Mouse (Mus musculus) gonadal fat pad, adult 2 months (tissue): Measurements from ENCODE around the gene Retreg3. TPM values are rescaled to one million over a fixed set of nuclear protein-coding genes. Genes with fewer than 3 reads are reported as not detected.
"Not testable (repeated sequence)": the region's sequence is repeated elsewhere in the genome, so short reads cannot be mapped to it uniquely, and the experiment has no call there.

Experiments
- DNase-seq: peaks from one replicate; pipeline ENCODE4 v3.0.0-alpha.2; 2012; ENCODE audit warnings: low read depth
- polyA plus RNA-seq: library from polyadenylated mRNA; depleted of rRNA; stranded (reverse); fragments of >200 nt; gene quantifications from 2 replicates; pipeline ENCODE4 v1.2.3, GENCODE M21; 2012

Retreg3 gene
- polyA plus RNA-seq, 1 experiment = 66.7 TPM

DNA sequence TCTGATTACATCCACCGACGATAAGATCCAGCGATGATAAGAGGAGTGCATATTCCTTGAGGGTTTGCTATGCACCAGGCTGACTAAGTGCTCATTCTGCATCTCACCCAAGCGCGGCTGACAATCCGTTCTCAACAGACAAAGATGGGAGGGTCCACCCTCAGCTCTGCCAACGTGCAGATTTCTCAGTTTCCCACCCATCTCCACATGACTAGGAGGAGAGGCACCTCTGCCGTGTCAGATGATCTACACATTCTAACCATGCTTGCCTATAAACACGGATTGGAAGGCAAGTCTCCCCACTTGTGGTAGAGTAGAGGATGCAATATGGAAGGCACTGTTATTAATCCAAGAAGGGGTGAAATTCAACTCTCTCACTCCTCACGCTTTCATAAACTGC lies 29.1 kb upstream of the Retreg3 start:
- DNase-seq = no peak

DNA sequence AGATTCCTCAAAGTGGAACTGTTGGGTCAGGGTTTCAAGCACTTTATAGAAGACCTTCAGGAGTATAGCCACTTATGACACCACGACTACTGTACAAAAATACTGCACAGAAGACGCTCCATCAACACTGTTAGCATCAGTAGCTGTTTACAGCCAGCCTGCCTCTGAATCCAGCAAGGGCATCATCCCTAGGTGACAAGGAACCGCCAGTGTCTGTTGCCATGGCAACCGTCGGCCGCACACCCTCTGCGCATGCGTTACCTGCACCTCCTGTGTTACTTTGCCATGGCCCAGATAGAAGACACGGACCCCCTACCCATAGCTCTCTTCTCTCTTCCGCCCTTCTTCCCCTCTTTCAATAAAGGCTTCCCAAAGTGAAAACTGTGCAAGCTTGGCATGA lies 26.7 kb upstream of the Retreg3 start:
- no peak for DNase-seq

DNA sequence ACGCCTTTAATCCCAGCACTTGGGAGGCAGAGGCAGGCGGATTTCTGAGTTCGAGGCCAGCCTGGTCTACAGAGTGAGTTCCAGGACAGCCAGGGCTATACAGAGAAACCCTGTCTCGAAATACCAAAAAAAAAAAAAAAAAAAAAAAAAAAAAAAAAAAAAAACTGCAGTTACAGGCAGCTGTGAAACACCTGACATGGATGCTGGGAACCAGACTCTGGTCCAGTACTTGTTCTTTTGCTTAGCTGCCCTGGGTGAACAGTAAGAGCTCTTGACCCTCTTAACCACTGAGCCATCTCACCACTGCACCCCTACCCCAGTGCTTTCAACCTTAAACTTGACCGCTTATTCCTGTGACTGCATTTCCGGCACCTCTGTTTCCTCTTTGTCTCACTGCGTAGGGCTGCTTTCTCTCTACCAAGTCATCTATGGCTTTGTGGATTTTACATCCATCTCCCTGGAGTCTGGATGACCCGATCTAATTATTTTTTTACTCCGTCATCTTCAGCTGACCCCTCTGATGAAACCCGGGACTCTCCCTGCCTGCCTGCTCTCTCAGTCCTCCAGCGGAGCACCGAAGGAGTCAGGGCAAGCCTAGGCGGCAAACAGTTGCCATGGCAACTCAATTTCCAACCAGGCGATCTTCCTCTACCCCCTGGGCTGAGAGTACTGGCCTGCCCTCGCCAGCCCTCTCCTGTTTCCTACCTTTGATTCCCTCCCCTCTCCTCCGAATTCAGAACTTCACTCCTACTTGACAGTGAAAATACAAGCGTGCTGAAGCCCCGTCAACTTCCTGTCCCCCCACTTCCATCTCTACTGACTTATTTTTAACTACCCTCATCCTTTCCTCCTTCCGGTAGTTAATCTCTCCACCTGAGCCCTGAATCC lies 23.9 kb upstream of the Retreg3 start:
- DNase-seq = no peak

DNA sequence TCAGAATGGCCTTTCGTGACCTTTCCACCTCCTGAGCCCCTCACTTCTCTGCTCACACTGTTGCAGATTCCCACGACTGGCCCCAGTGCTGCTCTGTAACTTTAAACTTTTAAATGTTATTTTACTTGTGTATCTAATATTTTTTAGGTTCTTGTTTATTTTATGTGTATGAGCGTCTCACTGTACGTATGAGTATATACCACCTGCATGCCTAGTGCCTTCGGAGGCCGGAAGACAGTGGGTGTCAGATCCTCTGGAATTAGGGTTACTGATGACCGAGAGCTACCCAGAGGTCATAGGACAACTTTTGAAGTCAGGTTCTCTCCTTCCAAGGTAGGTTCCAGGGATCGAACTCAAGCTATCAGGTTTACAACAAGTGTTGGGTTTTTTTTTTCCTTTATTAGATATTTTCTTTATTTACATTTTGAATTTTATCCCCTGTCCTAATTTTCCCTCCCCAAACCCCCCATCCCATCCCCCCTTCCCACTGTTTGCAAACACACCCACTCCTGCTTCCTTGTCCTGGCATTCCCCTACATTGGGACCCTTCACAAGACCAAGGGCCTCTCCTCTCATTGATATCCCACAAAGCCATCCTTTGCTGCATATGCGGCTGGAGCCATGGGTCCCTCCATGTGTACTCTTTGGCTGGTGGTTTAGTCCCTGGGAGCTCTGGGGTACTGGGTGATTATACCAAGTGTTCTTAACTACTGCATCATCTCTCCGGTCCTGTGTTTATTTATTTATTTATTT lies 22.7 kb upstream of the Retreg3 start:
- DNase-seq = no peak

DNA sequence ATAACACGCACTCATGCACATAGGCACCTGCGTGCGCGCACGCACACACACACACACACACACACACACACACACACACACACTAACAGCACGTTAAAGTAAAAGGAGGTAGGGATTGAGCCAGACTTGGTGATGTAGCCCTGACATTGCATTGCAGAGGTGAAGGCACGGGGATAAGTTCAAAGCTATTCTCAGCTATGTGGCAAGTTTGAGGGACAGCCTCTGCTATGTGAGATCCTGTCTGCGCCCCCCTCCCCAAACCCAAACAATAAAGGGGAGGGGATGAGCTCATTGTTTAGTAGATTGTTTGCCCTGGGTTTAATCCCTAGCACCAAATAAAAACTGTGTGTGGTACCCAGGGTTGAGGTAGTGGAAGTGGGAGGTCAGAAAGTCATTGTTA lies 21.4 kb upstream of the Retreg3 start:
- no peak for DNase-seq

DNA sequence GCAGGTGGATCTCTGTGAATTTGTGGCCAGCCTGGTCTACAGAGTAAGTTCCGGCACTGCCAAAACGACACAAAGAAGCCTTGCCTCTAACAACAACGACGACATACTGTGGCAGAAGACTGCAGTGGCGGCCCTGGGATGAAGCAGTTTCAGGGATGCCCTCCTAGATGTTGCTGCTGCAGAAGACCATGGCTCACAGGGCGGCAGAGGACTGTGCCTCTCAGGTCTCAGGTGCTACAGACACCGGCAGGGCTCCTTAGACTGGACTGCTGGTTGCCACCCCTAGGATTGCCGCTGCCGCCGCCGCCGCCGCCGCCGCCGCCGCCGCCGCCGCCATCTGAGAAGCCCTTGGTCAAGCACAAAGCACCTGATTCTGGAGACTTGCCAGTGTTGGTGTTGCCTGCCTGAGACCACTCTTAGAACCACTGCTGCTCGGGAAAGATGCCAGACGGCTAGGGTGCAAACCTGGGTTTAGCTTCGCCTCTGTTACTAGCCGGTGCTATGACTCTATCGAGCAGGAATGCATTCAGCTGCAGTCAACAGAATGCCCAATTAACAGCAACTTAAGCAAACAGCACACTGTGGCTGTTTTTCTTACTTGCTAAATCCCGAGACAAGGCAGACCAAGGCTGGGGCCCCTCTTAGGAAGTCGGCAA lies 20.6 kb upstream of the Retreg3 start:
- DNase-seq = no peak

DNA sequence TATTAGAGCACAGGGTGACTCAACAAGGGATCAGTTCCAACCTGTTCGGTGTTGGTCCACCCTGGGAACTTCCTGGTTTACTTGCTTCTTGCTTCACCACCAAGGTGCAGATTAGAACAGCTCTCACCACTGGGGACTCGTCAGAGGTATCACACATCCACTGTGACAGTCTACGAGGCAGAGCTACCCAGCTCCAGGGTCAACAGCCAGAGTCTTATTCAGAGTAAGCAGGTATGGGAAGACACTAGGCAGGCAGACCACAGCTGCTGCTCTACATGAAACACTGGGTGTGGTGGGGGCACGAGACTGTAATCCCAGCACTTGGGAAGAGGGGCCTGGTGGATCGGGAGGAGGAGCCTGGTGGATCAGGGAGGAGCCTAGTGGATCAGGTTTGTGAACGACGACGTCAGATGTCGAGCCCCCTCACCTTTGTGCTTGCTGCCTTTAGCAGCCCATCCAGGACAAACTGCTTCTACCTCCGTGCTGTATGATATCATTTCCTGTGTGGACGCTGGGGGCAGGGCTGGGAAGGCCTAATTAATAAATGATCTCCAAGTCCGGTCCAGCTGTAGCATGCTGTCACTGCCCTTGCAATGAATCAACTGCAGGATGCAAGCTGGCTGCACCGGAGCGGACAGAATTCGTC lies 19.0 kb upstream of the Retreg3 start:
- DNase-seq = no peak

DNA sequence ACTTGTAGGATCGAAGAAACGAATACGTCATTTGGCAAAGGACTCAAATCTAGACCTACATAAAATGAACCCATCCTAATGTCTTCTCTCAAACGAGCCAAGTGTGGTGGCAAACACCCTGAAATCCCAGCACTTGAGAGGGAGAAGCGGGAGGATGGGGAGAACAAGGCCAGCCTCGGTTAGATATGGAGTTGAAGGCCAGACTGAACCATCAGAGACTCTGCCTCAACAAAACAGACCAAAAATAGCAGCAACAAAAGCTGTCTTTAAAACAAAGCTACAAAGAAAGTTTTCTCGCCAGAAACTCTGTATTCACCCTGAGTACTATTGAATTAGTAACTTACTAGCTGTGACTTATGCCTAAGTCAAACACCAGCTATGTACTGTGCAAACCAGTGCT lies 17.3 kb upstream of the Retreg3 start:
- DNase-seq = no peak

DNA sequence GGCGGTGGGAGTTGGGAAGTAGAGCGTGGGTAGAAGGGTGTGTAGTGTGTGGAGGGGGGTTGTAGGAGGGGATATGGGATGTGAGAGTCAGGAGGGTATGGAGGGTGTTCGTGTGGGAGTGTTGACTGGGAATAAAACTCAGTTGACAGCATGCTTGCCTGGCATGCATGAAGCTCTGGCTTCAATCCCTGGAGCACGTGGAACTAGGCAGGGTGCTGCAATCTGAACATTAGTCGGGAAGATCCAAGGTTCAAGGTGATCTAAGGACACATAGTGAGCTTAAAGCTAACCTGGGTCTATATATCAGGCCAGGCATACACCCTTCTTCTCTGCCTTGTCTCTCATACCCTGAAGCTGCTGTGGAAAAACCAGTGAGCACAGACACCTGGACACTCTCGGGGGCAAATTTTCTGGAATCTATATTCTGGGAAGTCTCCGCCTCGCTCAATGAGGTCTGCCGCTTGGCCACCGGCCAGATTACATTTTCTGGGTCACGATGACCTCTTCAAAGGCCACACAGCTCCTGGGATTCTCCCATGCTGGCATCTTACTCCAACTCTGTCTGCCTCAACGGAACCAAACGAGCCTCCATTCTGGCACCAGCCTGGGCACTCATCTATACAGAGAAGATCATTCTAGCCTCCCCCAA lies 14.6 kb upstream of the Retreg3 start:
- DNase-seq = no peak

DNA sequence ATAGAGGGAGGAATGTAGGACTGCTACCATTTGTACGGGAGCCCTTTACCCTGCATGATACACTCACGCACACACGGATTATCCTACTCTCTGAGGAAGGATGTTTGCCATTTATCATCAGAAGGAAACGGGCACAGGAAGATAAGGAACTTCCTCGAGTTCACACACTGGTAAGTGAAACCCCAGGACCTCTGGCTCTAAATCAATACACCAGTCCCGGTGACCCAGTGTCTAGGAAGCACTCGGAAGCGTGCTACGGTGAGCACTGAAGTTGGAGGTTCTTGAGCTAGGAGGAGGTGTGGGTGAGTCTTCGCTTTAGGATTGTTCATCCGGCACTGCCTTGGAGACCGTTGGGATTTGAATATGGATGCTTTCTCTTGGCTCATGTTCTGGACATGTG lies 13.3 kb upstream of the Retreg3 start:
- no peak for DNase-seq

DNA sequence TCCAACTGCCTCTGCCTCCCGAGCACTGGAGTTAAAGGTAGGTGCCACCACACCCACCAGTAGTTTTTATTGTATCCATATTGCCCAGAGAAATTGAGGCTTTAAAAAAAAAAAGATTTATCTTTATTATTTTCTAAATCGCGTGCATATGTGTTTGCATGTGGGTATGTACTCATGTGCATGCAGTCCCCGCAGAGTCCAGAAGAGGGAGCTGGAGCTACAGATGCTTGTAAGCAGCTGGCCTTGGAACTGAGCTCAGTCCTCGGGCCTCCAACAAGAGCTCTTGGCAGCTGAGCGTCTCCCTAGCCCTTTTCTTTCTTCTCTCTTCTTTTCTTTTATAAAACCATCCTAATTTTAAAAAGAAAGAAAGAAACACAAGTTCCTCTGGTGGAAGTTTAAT lies 12.0 kb upstream of the Retreg3 start:
- no peak for DNase-seq

DNA sequence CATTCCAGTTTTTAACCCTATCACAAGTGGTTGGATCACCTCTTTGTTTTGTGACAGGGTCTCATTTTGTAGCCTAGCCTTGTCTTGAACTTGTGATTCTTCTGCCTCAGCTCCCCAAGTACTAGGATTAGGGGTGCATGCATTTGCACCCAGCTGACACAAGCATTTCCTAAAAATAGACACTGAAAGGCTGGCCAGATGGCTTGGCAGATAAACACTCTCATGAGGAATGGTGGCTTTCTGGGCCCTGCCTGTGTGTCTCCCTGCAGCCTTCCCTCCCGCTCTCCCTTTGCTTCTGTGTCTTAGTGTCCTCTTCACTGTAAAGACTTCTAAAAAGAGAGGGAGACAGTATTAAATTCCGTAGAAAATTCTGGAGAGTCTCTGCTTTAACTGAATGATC lies 11.5 kb upstream of the Retreg3 start:
- no peak for DNase-seq

DNA sequence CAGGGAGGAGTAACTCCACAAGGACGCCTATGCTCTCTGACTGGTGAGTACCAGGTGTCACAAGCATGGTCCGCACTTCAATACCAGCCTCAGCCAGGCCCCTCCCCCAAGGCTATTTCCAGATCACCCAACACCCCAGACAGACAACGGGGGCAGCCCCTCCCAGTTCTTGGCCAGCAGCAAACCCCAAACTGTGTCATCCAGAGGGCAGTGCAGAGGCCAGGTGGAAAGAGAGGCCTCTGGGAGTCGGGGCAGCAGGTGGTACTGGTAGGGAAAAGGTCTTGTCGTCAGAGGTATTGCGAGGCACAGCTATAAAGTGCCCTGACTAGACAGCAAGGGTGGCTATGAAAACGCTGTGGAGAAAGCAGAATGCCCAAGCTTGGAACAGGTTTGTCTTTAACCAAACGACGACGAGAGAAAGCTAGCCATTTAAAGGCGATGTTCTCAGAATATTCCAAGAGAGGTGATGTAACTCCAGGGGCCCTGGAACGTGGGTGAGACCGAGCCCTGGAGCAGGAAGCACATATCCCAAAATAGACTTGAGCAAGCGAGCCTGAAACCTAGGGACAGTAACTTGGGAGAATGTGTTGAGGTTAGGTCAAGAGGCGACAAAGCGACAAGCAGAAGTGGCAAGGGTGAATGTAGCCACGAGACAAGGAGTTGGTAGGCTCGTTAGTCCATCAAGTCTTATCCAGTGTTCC lies 10.5 kb upstream of the Retreg3 start:
- DNase-seq = no peak

DNA sequence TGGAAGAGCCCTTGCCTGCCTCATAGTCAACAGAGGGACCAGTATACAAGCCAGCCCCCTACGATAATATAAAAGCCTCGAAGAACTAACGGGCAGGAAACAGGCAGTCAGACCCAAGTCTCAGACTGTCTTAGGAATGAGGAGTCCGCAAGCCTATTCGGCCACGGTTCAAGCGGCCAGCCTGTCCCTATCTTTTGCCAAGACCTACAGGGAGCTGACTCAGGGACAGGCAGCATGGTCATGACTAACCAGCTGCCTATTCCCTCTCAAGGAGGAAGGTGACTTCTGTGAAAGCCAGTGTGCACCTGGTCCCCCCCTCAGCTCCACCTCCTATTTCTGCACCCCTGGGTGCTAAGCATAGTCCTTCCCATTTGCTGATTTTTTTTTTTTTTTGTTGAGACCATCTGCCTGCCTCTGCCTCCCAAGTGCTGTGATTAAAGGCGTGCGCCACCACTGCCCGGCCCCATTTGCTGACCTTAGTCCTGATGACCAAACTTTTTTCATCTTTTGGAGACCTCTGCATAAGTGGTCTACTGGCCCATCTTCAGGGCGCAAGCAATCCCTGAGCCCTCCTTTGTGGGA lies 9.4 kb upstream of the Retreg3 start:
- DNase-seq = no peak

DNA sequence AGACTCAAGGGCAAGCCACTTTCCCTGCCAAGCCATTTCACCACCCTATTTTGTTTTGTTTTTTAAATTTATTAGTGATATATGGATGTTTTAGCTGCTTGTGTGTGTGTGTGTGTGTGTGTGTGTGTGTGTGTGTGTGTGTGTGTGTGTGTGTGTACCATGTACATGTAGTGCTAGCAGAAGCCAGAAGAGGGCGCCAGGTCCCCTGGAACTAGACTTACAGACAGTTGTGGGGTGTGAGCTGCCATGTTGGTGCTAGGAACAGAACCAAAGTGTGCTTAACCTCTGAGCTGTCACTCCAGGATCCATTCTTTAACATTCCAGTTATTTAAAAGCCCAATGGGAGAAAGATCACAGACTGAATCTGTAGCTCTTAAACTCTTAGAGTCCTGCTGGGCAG lies 7.4 kb upstream of the Retreg3 start:
- DNase-seq = no peak

DNA sequence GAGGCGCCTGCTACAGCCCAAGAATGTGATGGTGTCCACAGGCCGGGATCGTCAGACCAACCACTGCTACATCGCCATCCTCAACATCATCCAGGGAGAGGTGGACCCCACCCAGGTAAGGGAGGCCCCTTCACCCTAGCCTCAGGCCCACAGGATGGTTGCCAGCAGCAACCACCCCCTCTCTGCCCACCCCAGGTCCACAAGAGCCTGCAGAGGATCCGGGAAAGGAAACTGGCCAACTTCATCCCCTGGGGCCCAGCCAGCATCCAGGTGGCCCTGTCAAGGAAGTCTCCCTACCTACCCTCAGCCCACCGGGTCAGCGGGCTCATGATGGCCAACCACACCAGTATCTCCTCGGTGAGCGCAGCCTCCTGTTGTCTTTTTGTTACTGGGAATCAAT lies 5.3 kb upstream of the Retreg3 start:
- DNase-seq = not testable (repeated sequence)

DNA sequence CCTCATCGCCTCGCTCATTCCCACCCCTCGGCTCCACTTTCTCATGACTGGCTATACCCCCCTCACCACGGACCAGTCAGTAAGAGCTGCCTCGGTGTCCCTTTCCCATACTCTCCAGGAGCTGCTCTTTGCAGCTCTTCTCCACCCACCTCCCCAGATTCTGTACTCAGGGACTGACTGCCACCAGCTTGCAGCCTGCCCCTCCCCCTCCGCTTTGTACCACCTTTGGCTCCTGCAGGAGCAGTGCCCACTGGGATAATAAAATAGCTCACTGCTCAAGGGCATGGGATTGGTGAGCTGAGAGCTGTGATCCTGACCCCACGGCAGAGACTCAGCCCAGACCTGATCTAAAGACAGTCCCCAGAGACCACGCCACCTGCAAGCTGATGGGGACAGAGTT lies 4.8 kb upstream of the Retreg3 start:
- not testable (repeated sequence) for DNase-seq

DNA sequence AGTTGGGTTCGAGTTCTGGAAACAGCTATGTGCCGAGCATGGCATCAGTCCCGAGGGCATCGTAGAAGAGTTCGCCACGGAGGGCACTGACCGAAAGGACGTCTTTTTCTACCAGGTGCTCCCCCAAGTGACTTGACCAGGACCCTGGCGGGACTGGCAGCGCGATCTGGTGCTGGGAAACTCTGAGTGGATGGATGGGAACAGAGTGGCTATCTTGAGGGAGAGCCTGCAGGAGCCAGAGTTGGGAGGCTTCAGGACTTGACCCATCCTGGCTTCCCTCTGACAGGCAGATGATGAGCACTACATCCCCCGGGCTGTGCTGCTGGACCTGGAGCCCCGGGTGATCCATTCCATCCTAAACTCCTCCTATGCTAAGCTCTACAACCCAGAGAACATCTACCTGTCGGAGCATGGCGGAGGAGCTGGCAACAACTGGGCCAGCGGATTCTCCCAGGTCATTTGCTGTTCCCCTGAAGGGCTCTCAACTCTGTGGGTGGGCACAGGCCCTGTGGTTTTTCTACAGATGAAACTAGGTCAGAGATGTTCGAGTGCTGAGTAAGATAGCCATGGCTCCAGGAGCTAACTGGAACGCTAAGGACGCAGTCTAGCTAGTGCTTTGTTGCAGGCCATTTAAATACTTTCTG lies 974 bp upstream of the Retreg3 start:
- DNase-seq = no peak

DNA sequence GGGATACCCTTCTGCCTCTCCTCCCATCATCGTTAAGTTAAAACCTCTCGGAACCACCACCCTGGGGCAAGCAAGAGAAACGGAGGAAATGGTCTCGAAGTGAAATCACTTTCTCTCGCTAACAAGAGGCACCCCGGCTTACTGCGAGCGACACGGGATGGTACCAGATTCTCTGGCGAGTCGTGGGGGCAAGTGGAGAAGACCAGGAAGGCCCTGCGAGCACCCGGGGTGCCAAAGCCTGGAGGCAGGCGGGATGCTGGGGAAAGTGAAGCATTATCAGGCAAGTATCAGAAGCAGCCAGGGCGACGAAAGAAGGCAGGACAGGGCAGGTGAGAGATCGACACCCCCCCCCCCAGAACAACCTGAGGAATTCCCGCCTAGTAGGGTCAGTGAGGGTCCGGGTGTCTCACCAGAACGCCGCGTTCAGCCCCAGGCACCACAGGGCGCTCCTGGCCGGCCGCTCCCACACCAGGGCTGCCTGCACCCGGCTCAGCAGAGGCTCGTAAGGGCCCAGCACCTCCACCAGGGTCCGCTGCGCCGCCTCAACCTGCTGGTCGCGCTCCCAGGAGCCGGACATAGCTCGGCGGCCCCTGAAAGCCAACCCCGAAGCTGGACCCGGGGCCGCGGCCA lies 447 bp downstream of the Retreg3 start:
- no peak for DNase-seq

DNA sequence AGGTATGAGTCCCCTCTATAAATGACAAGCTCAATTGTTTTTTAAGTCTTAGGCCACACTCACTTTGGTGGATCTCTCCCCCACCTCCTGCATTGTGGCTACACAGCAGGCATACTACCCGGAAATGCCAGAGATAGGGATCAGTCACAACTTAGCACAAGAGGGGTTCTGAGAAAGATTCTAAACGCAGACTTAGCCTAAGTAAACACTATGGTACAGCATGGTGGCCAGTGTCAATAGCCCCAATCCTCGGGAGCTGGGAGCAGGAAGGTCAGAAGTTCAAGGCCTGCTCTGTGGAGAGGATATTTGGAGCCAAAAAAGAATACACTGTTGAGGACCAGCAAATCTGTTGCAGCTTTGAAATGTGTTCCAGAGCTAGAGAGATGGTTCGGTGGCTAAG lies 1.6 kb downstream of the Retreg3 start:
- DNase-seq = no peak
